In the genomic region with DNA sequence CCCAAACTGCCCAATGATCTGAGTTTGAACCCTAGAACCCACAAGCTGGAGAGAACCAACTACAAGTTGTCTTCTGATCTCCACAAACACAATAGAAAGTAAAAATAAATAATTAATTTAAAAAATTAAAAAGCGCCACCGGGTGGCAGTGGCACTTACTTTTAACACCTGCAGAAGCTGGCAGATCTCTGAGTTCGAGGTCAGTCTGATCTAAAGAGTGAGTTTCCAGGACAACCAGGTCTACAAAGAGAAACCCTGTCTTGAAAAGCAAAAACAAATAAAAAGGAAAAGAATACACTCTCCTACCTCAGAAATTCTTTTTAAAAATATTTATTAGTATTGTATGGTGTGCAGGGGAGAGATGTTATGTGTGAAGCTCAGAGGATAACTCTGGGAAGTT, we compare ENCODE assay signal across 8 mouse cellular contexts. TPM values are rescaled to one million over a fixed set of nuclear protein-coding genes. Genes with fewer than 3 reads are reported as not detected.
DNase-seq lines count a peak whose midpoint lies in the region; ATAC-seq and TF ChIP-seq lines count a peak whose summit lies in the region.

No protein-coding gene starts in this region.

- peak overlapping the region; percentile 67 for H3K4me3 ChIP-seq in heart, embryonic 11.5 days (ENCODE audit: low read depth, low read length)
- peak overlapping the region; percentile 74 for H3K4me3 ChIP-seq in E14TG2a.4 (replicated peaks; ENCODE audit: low read length)
- H3K4me3 ChIP-seq in forebrain, embryonic 12.5 days (replicated peaks) = peak overlapping the region; percentile 55
- peak overlapping the region; percentile 61 for H3K4me3 ChIP-seq in liver, embryonic 13.5 days (replicated peaks)
- H3K4me3 ChIP-seq in stomach, embryonic 14.5 days (ENCODE audit: low read depth, low read length) = peak overlapping the region; percentile 59

- H3K9ac ChIP-seq in heart, embryonic 11.5 days (ENCODE audit: low read depth, low read length) = peak overlapping the region; percentile 83
- H3K9ac ChIP-seq in forebrain, embryonic 12.5 days = peak overlapping the region; percentile 49
- H3K9ac ChIP-seq in liver, embryonic 13.5 days = peak overlapping the region; percentile 72
- H3K9ac ChIP-seq in stomach, embryonic 14.5 days (replicated peaks; ENCODE audit: low read depth, low read length) = 0 out of 2 replicates have a peak overlapping the region, but pooled peaks have one; percentile 21

- H3K4me2 ChIP-seq in heart, embryonic 11.5 days = peak overlapping the region; percentile 97
- H3K4me2 ChIP-seq in forebrain, embryonic 12.5 days = peak overlapping the region; percentile 88
- H3K4me2 ChIP-seq in liver, embryonic 13.5 days = peak overlapping the region; percentile 88
- peak overlapping the region; percentile 77 for H3K4me2 ChIP-seq in stomach, embryonic 14.5 days (replicated peaks; ENCODE audit: low read depth, low read length)

- no peak for DNase-seq in heart, postnatal 36 days
- DNase-seq in liver, embryonic 13.5 days = no peak
- no peak for DNase-seq in urinary bladder, postnatal 14 days (ENCODE audit: low spot score)

- intact Hi-C loops in heart, postnatal 36 days (cut with DNase I) = loop anchor here (5.0 kb wide), 1 partner anchor 156 kb away; no protein-coding TSS in a partner anchor

- no peak for ATAC-seq in heart, embryonic 11.5 days (replicated peaks; ENCODE audit: insufficient number of reproducible peaks, low FRiP score, low TSS enrichment)
- ATAC-seq in forebrain, embryonic 12.5 days (ENCODE audit: low FRiP score) = no peak
- no peak for ATAC-seq in liver, embryonic 13.5 days (ENCODE audit: low read depth)
- ATAC-seq in stomach, embryonic 14.5 days (ENCODE audit: insufficient number of reproducible peaks, insufficient read depth, low FRiP score, low read depth) = no peak
- no peak for ATAC-seq in megakaryocyte-erythroid progenitor cell, adult 5-6 weeks (replicated peaks; ENCODE audit: low FRiP score, low TSS enrichment, poor library complexity, severe bottlenecking)

- peaks cover 43% of the 10 kb centered on the region for H3K4me1 ChIP-seq in heart, embryonic 11.5 days (ENCODE audit: control insufficient read depth, insufficient read depth, low read length)
- peaks cover 60% of the 10 kb centered on the region for H3K4me1 ChIP-seq in E14TG2a.4 (replicated peaks; ENCODE audit: low read depth, low read length)
- peaks cover 36% of the 10 kb centered on the region for H3K4me1 ChIP-seq in forebrain, embryonic 12.5 days
- peaks cover 63% of the 10 kb centered on the region for H3K4me1 ChIP-seq in liver, embryonic 13.5 days (replicated peaks)
- H3K4me1 ChIP-seq in stomach, embryonic 14.5 days (ENCODE audit: control insufficient read depth, insufficient read depth, low read length) = peaks cover 35% of the 10 kb centered on the region

- 8% methylated on average over 3 of the region's 3 CpGs for WGBS in heart, embryonic 11.5 days (ENCODE audit: insufficient replicate concordance)
- WGBS in forebrain, embryonic 12.5 days = 8% methylated on average over 3 of the region's 3 CpGs
- 5% methylated on average over 3 of the region's 3 CpGs for WGBS in liver, embryonic 13.5 days (ENCODE audit: insufficient replicate concordance)
- WGBS in stomach, embryonic 14.5 days = 9% methylated on average over 3 of the region's 3 CpGs

- no peak for TF ChIP-seq CTCF in E14TG2a.4 (conservative IDR thresholded peaks at IDR 0.05; ENCODE audit: low read length)

- H3K27ac ChIP-seq in heart, embryonic 11.5 days (ENCODE audit: low read depth, low read length) = peak overlapping the region; percentile 100
- H3K27ac ChIP-seq in forebrain, embryonic 12.5 days = 0 out of 2 replicates have a peak overlapping the region, but pooled peaks have one; percentile 42
- peak overlapping the region; percentile 70 for H3K27ac ChIP-seq in liver, embryonic 13.5 days
- H3K27ac ChIP-seq in stomach, embryonic 14.5 days (ENCODE audit: low read length) = peak overlapping the region; percentile 98

- H3K36me3 ChIP-seq in heart, embryonic 11.5 days (ENCODE audit: control insufficient read depth, insufficient read depth, low read length) = no peaks in the 10 kb centered on the region
- H3K36me3 ChIP-seq in E14TG2a.4 (ENCODE audit: insufficient read depth, low read length) = no peaks in the 10 kb centered on the region
- no peaks in the 10 kb centered on the region for H3K36me3 ChIP-seq in forebrain, embryonic 12.5 days (replicated peaks)
- H3K36me3 ChIP-seq in liver, embryonic 13.5 days = no peaks in the 10 kb centered on the region
- H3K36me3 ChIP-seq in stomach, embryonic 14.5 days (ENCODE audit: control insufficient read depth, insufficient read depth, low read length) = no peaks in the 10 kb centered on the region

- H3K9me3 ChIP-seq in heart, embryonic 11.5 days (replicated peaks; ENCODE audit: control insufficient read depth, low read length) = no peaks in the 10 kb centered on the region
- H3K9me3 ChIP-seq in E14TG2a.4 (ENCODE audit: low read length) = peaks cover 4% of the 10 kb centered on the region; the same call in 1 of the 2 replicates
- H3K9me3 ChIP-seq in forebrain, embryonic 12.5 days = no peaks in the 10 kb centered on the region
- H3K9me3 ChIP-seq in liver, embryonic 13.5 days (replicated peaks) = no peaks in the 10 kb centered on the region
- H3K9me3 ChIP-seq in stomach, embryonic 14.5 days (ENCODE audit: control insufficient read depth, low read depth, low read length) = no peaks in the 10 kb centered on the region

- no peaks in the 10 kb centered on the region for H3K27me3 ChIP-seq in heart, embryonic 11.5 days (ENCODE audit: control insufficient read depth, insufficient read depth, low read length)
- H3K27me3 ChIP-seq in E14TG2a.4 (ENCODE audit: insufficient read depth, low read length) = peaks cover 59% of the 10 kb centered on the region
- H3K27me3 ChIP-seq in forebrain, embryonic 12.5 days = peaks cover 23% of the 10 kb centered on the region
- no peaks in the 10 kb centered on the region for H3K27me3 ChIP-seq in liver, embryonic 13.5 days
- no peaks in the 10 kb centered on the region for H3K27me3 ChIP-seq in stomach, embryonic 14.5 days (ENCODE audit: control insufficient read depth, insufficient read depth, low read length)

RNA-seq across cellular contexts. Expression of a gene that starts 4.4 kb away (rescaled TPM):
- polyA plus RNA-seq in heart, embryonic 11.5 days (2014; fragmentation: Nextera tagmentation; extraction: Ambion mirVana) = 39.8 and 45.1 TPM in 2 replicates
- total RNA-seq in heart, postnatal 36 days (2021) = 100 to 1,000 TPM; 123 to 138 TPM
- 17.7 and 20.3 TPM in 2 replicates for polyA plus RNA-seq in forebrain, embryonic 12.5 days (2016; fragmentation: Nextera tagmentation; extraction: Ambion mirVana)
- 5.5 and 7.5 TPM in 2 replicates for polyA plus RNA-seq in liver, embryonic 13.5 days (2015; fragmentation: Nextera tagmentation; extraction: Ambion mirVana)
- polyA plus RNA-seq in stomach, embryonic 14.5 days (2014; fragmentation: Nextera tagmentation; extraction: Ambion mirVana) = 19.5 and 20.1 TPM in 2 replicates
- 91.9 and 97.4 TPM in 2 replicates for total RNA-seq in megakaryocyte-erythroid progenitor cell, adult 5-6 weeks (2014; fragmentation: Nextera tagmentation)
- 19.7 and 50.5 TPM in 2 replicates for total RNA-seq in megakaryocyte-erythroid progenitor cell, adult 5-6 weeks (2017)

RNA-seq across cellular contexts. Expression of a gene that starts 56.0 kb away (rescaled TPM):
- polyA plus RNA-seq in heart, embryonic 11.5 days (2014; fragmentation: Nextera tagmentation; extraction: Ambion mirVana) = 18.5 and 21.9 TPM in 2 replicates
- under 1 TPM; 0.76 to 0.94 TPM for total RNA-seq in heart, postnatal 36 days (2021)
- polyA plus RNA-seq in forebrain, embryonic 12.5 days (2016; fragmentation: Nextera tagmentation; extraction: Ambion mirVana) = 24.9 and 27.3 TPM in 2 replicates
- 6.6 and 7.4 TPM in 2 replicates for polyA plus RNA-seq in liver, embryonic 13.5 days (2015; fragmentation: Nextera tagmentation; extraction: Ambion mirVana)
- 19.8 and 21.0 TPM in 2 replicates for polyA plus RNA-seq in stomach, embryonic 14.5 days (2014; fragmentation: Nextera tagmentation; extraction: Ambion mirVana)
- total RNA-seq in megakaryocyte-erythroid progenitor cell, adult 5-6 weeks (2014; fragmentation: Nextera tagmentation) = 9.7 and 16.0 TPM in 2 replicates
- 6.6 and 15.2 TPM in 2 replicates for total RNA-seq in megakaryocyte-erythroid progenitor cell, adult 5-6 weeks (2017)

RNA-seq across cellular contexts. Expression of a gene that starts 59.7 kb away (rescaled TPM):
- polyA plus RNA-seq in heart, embryonic 11.5 days (2014; fragmentation: Nextera tagmentation; extraction: Ambion mirVana) = not detected in 2 replicates
- not detected for total RNA-seq in heart, postnatal 36 days (2021)
- polyA plus RNA-seq in forebrain, embryonic 12.5 days (2016; fragmentation: Nextera tagmentation; extraction: Ambion mirVana) = 0.08 and 0.14 TPM in 2 replicates
- not detected in 2 replicates for polyA plus RNA-seq in liver, embryonic 13.5 days (2015; fragmentation: Nextera tagmentation; extraction: Ambion mirVana)
- not detected in 2 replicates for polyA plus RNA-seq in stomach, embryonic 14.5 days (2014; fragmentation: Nextera tagmentation; extraction: Ambion mirVana)
- not detected in 2 replicates for total RNA-seq in megakaryocyte-erythroid progenitor cell, adult 5-6 weeks (2014; fragmentation: Nextera tagmentation)
- not detected in 2 replicates for total RNA-seq in megakaryocyte-erythroid progenitor cell, adult 5-6 weeks (2017)

Comparison
In these comparisons a context has a peak if more than half of its experiments do, and no peak if none do; other contexts are left out.
1. H3K27ac ChIP-seq: peak in every context shown above with its lines; median percentile 100 in heart, embryonic 11.5 days; 98 in stomach, embryonic 14.5 days; 70 in liver, embryonic 13.5 days; 42 in forebrain, embryonic 12.5 days.
2. H3K9ac ChIP-seq: peak in every context shown above with its lines; median percentile 83 in heart, embryonic 11.5 days; 72 in liver, embryonic 13.5 days; 49 in forebrain, embryonic 12.5 days; 21 in stomach, embryonic 14.5 days.